Mouse (Mus musculus): ENCODE data around the gene C2cd4b. TPM values are rescaled to one million over a fixed set of nuclear protein-coding genes. Genes with fewer than 3 reads are reported as not detected.

The C2cd4b gene
- polyA plus RNA-seq, 1 experiment, result 0.53 TPM

- no peak for TF ChIP-seq CTCF (IDR thresholded peaks at IDR 0.05; ENCODE audit: extremely low read depth, insufficient read depth, insufficient read length, insufficient replicate concordance)
- TF ChIP-seq POLR2A (IDR thresholded peaks at IDR 0.05; ENCODE audit: low read depth, low read length), result no peak
- no peaks in the 10 kb centered on the region for H3K27me3 ChIP-seq (ENCODE audit: control insufficient read depth, insufficient read depth, low read length)
- H3K4me3 ChIP-seq (ENCODE audit: extremely low read depth, insufficient read depth, insufficient read length), result no peak overlapping the region
- DNase-seq (ENCODE audit: low read depth in 1 of 2, low spot score in 2 of 2), result no peak
- WGBS, result 90% methylated on average over 7 of the region's 7 CpGs
- H3K27ac ChIP-seq (ENCODE audit: insufficient read depth, low read length), result no peak overlapping the region
- H3K4me1 ChIP-seq (ENCODE audit: control insufficient read depth, insufficient read depth, insufficient read length), result no peaks in the 10 kb centered on the region
- no peaks in the 10 kb centered on the region for H3K36me3 ChIP-seq (ENCODE audit: control insufficient read depth, insufficient read depth, low read length)
Measured at GRCm38 (mm10) chr9:67786311-67786710, 27.1 kb downstream of the C2cd4b start.

GRCm38 (mm10) chr9:67787671-67788070 is 28.4 kb downstream of the C2cd4b start:
- WGBS, result 63% methylated on average over 6 of the region's 6 CpGs
- no peak for TF ChIP-seq POLR2A (IDR thresholded peaks at IDR 0.05; ENCODE audit: low read depth, low read length)
- TF ChIP-seq CTCF (IDR thresholded peaks at IDR 0.05; ENCODE audit: extremely low read depth, insufficient read depth, insufficient read length, insufficient replicate concordance), result no peak
- H3K4me1 ChIP-seq (ENCODE audit: control insufficient read depth, insufficient read depth, insufficient read length), result no peaks in the 10 kb centered on the region
- H3K36me3 ChIP-seq (ENCODE audit: control insufficient read depth, insufficient read depth, low read length), result no peaks in the 10 kb centered on the region
- DNase-seq (ENCODE audit: low read depth in 1 of 2, low spot score in 2 of 2), result no peak
- no peak overlapping the region for H3K4me3 ChIP-seq (ENCODE audit: extremely low read depth, insufficient read depth, insufficient read length)
- H3K27ac ChIP-seq (ENCODE audit: insufficient read depth, low read length), result no peak overlapping the region
- no peaks in the 10 kb centered on the region for H3K27me3 ChIP-seq (ENCODE audit: control insufficient read depth, insufficient read depth, low read length)

GRCm38 (mm10) chr9:67792405-67792804 is 33.2 kb downstream of the C2cd4b start:
- no peak for DNase-seq (ENCODE audit: low read depth in 1 of 2, low spot score in 2 of 2)
- no peak for TF ChIP-seq CTCF (IDR thresholded peaks at IDR 0.05; ENCODE audit: extremely low read depth, insufficient read depth, insufficient read length, insufficient replicate concordance)
- no peak for TF ChIP-seq POLR2A (IDR thresholded peaks at IDR 0.05; ENCODE audit: low read depth, low read length)
- Histone ChIP-seq H3K4me3 (ENCODE audit: extremely low read depth, insufficient read depth, insufficient read length) (no peak overlapping the region), H3K27me3 (ENCODE audit: control insufficient read depth, insufficient read depth, low read length) (no peaks in the 10 kb centered on the region), H3K4me1 (ENCODE audit: control insufficient read depth, insufficient read depth, insufficient read length) (no peaks in the 10 kb centered on the region), H3K27ac (ENCODE audit: insufficient read depth, low read length) (no peak overlapping the region), H3K36me3 (ENCODE audit: control insufficient read depth, insufficient read depth, low read length) (no peaks in the 10 kb centered on the region)
- WGBS, result 87% methylated on average over 5 of the region's 5 CpGs

- WGBS, result 20% methylated on average over 6 of the region's 6 CpGs
- Histone ChIP-seq H3K4me3 (ENCODE audit: extremely low read depth, insufficient read depth, insufficient read length) (no peak overlapping the region), H3K27ac (ENCODE audit: insufficient read depth, low read length) (no peak overlapping the region), H3K4me1 (ENCODE audit: control insufficient read depth, insufficient read depth, insufficient read length) (no peaks in the 10 kb centered on the region), H3K27me3 (ENCODE audit: control insufficient read depth, insufficient read depth, low read length) (no peaks in the 10 kb centered on the region), H3K36me3 (ENCODE audit: control insufficient read depth, insufficient read depth, low read length) (no peaks in the 10 kb centered on the region)
- no peak for DNase-seq (ENCODE audit: low read depth in 1 of 2, low spot score in 2 of 2)
- TF ChIP-seq POLR2A (IDR thresholded peaks at IDR 0.05; ENCODE audit: low read depth, low read length), result no peak
- no peak for TF ChIP-seq CTCF (IDR thresholded peaks at IDR 0.05; ENCODE audit: extremely low read depth, insufficient read depth, insufficient read length, insufficient replicate concordance)
Measured at GRCm38 (mm10) chr9:67793501-67793900, 34.3 kb downstream of the C2cd4b start.

- Histone ChIP-seq H3K4me3 (ENCODE audit: extremely low read depth, insufficient read depth, insufficient read length) (no peak overlapping the region), H3K27ac (ENCODE audit: insufficient read depth, low read length) (no peak overlapping the region), H3K4me1 (ENCODE audit: control insufficient read depth, insufficient read depth, insufficient read length) (no peaks in the 10 kb centered on the region), H3K36me3 (ENCODE audit: control insufficient read depth, insufficient read depth, low read length) (no peaks in the 10 kb centered on the region), H3K27me3 (ENCODE audit: control insufficient read depth, insufficient read depth, low read length) (no peaks in the 10 kb centered on the region)
- 92% methylated on average over 1 of the region's 1 CpGs for WGBS
- no peak for DNase-seq (ENCODE audit: low read depth in 1 of 2, low spot score in 2 of 2)
- TF ChIP-seq POLR2A (IDR thresholded peaks at IDR 0.05; ENCODE audit: low read depth, low read length) (no peak), CTCF (IDR thresholded peaks at IDR 0.05; ENCODE audit: extremely low read depth, insufficient read depth, insufficient read length, insufficient replicate concordance) (no peak)
Measured at GRCm38 (mm10) chr9:67794216-67794615, 35.0 kb downstream of the C2cd4b start.

GRCm38 (mm10) chr9:67794668-67795067 is 35.4 kb downstream of the C2cd4b start:
- no peaks in the 10 kb centered on the region for H3K36me3 ChIP-seq (ENCODE audit: control insufficient read depth, insufficient read depth, low read length)
- no peak overlapping the region for H3K4me3 ChIP-seq (ENCODE audit: extremely low read depth, insufficient read depth, insufficient read length)
- WGBS, result 92% methylated on average over 4 of the region's 4 CpGs
- DNase-seq (ENCODE audit: low read depth in 1 of 2, low spot score in 2 of 2), result no peak
- no peaks in the 10 kb centered on the region for H3K4me1 ChIP-seq (ENCODE audit: control insufficient read depth, insufficient read depth, insufficient read length)
- H3K27me3 ChIP-seq (ENCODE audit: control insufficient read depth, insufficient read depth, low read length), result no peaks in the 10 kb centered on the region
- TF ChIP-seq POLR2A (IDR thresholded peaks at IDR 0.05; ENCODE audit: low read depth, low read length), result no peak
- no peak for TF ChIP-seq CTCF (IDR thresholded peaks at IDR 0.05; ENCODE audit: extremely low read depth, insufficient read depth, insufficient read length, insufficient replicate concordance)
- H3K27ac ChIP-seq (ENCODE audit: insufficient read depth, low read length), result no peak overlapping the region

GRCm38 (mm10) chr9:67795205-67795675 is 36.0 kb downstream of the C2cd4b start:
- Histone ChIP-seq H3K4me3 (ENCODE audit: extremely low read depth, insufficient read depth, insufficient read length) (no peak overlapping the region), H3K27me3 (ENCODE audit: control insufficient read depth, insufficient read depth, low read length) (no peaks in the 10 kb centered on the region), H3K4me1 (ENCODE audit: control insufficient read depth, insufficient read depth, insufficient read length) (no peaks in the 10 kb centered on the region), H3K27ac (ENCODE audit: insufficient read depth, low read length) (no peak overlapping the region), H3K36me3 (ENCODE audit: control insufficient read depth, insufficient read depth, low read length) (no peaks in the 10 kb centered on the region)
- DNase-seq (ENCODE audit: low read depth in 1 of 2, low spot score in 2 of 2), result no peak
- 86% methylated on average over 14 of the region's 14 CpGs for WGBS
- TF ChIP-seq CTCF (IDR thresholded peaks at IDR 0.05; ENCODE audit: extremely low read depth, insufficient read depth, insufficient read length, insufficient replicate concordance) (no peak), POLR2A (IDR thresholded peaks at IDR 0.05; ENCODE audit: low read depth, low read length) (no peak)
